Mouse (Mus musculus): ENCODE results near the gene Gm49405. TPM values are rescaled to one million over a fixed set of nuclear protein-coding genes. Genes with fewer than 3 reads are reported as not detected.

Gm49405 gene
- polyA plus RNA-seq, 1 experiment = 3.1 TPM

GRCm38 (mm10) chr19:4054613-4055012 lies 54.2 kb downstream of the Gm49405 start:
- H3K27ac ChIP-seq (ENCODE audit: insufficient read depth, low read length) = no peak overlapping the region
- no peak for TF ChIP-seq POLR2A (IDR thresholded peaks at IDR 0.05; ENCODE audit: extremely low read depth, insufficient read depth, low read length)
- no peak for TF ChIP-seq CTCF (IDR thresholded peaks at IDR 0.05; ENCODE audit: extremely low read depth, insufficient read depth, low read length)

More at GRCm38 (mm10) chr19:4054613-4055012, 54.2 kb downstream of the Gm49405 start:
- H3K4me1 ChIP-seq (ENCODE audit: control insufficient read depth, insufficient read depth, low read length) = no peaks in the 10 kb centered on the region
- H3K4me3 ChIP-seq (ENCODE audit: insufficient read depth, low read length) = no peak overlapping the region

Other genes with a start within 250 kb of the Gm49405 start
- 26.7 and 29.1 TPM in 2 replicates for gene Kmt5b, start 233.2 kb upstream of the Gm49405 start, polyA plus RNA-seq (2012; rRNA removed)
- gene Chka, start 148.9 kb upstream of the Gm49405 start, polyA plus RNA-seq (2012; rRNA removed) = 134 and 135 TPM in 2 replicates
- 34.4 and 38.4 TPM in 2 replicates for gene Tcirg1, start 93.5 kb upstream of the Gm49405 start, polyA plus RNA-seq (2012; rRNA removed)
- 274 and 288 TPM in 2 replicates for gene Ndufs8, start 87.9 kb upstream of the Gm49405 start, polyA plus RNA-seq (2012; rRNA removed)
- gene Aldh3b1, start 70.8 kb upstream of the Gm49405 start, polyA plus RNA-seq (2012; rRNA removed) = 6.9 and 8.1 TPM in 2 replicates
- 33.5 and 36.5 TPM in 2 replicates for gene Unc93b1, start 65.4 kb upstream of the Gm49405 start, polyA plus RNA-seq (2012; rRNA removed)
- not detected in 2 replicates for gene Aldh3b3, start 42.0 kb upstream of the Gm49405 start, polyA plus RNA-seq (2012; rRNA removed)
- gene Aldh3b2, start 28.3 kb upstream of the Gm49405 start, polyA plus RNA-seq (2012; rRNA removed) = 2.1 and 2.4 TPM in 2 replicates
- gene Acy3, start 14.1 kb upstream of the Gm49405 start, polyA plus RNA-seq (2012; rRNA removed) = 4.1 and 4.6 TPM in 2 replicates
- not detected in 2 replicates for gene Tbx10, start 7.9 kb upstream of the Gm49405 start, polyA plus RNA-seq (2012; rRNA removed)
- gene Nudt8, start within 50 bp of the Gm49405 start, polyA plus RNA-seq (2012; rRNA removed) = 4.7 and 7.6 TPM in 2 replicates
- gene Doc2g, start 2.7 kb downstream of the Gm49405 start, polyA plus RNA-seq (2012; rRNA removed) = 9.4 and 11.7 TPM in 2 replicates
- 260 and 262 TPM in 2 replicates for gene Ndufv1, start 12.2 kb downstream of the Gm49405 start, polyA plus RNA-seq (2012; rRNA removed)
- 511 and 557 TPM in 2 replicates for gene Gstp1, start 37.4 kb downstream of the Gm49405 start, polyA plus RNA-seq (2012; rRNA removed)
- gene Gstp2, start 45.4 kb downstream of the Gm49405 start, polyA plus RNA-seq (2012; rRNA removed) = 11.7 and 12.9 TPM in 2 replicates
- not detected in 2 replicates for gene Gstp3, start 58.9 kb downstream of the Gm49405 start, polyA plus RNA-seq (2012; rRNA removed)
- not detected in 2 replicates for gene Cabp2, start 81.0 kb downstream of the Gm49405 start, polyA plus RNA-seq (2012; rRNA removed)
- gene Cdk2ap2, start 96.6 kb downstream of the Gm49405 start, polyA plus RNA-seq (2012; rRNA removed) = 44.3 and 47.3 TPM in 2 replicates
- gene Pitpnm1, start 99.4 kb downstream of the Gm49405 start, polyA plus RNA-seq (2012; rRNA removed) = 293 and 340 TPM in 2 replicates
- 167 and 180 TPM in 2 replicates for gene Aip, start 125.2 kb downstream of the Gm49405 start, polyA plus RNA-seq (2012; rRNA removed)
- 0.04 TPM in 2 replicates for gene Gpr152, start 139.2 kb downstream of the Gm49405 start, polyA plus RNA-seq (2012; rRNA removed)
- gene Cabp4, start 143.4 kb downstream of the Gm49405 start, polyA plus RNA-seq (2012; rRNA removed) = 0.08 and 0.17 TPM in 2 replicates
- gene Coro1b, start 148.0 kb downstream of the Gm49405 start, polyA plus RNA-seq (2012; rRNA removed) = 207 and 236 TPM in 2 replicates
- gene Ptprcap, start 153.0 kb downstream of the Gm49405 start, polyA plus RNA-seq (2012; rRNA removed) = 1.3 and 1.6 TPM in 2 replicates
- gene Rps6kb2, start 162.7 kb downstream of the Gm49405 start, polyA plus RNA-seq (2012; rRNA removed) = 79.5 and 91.7 TPM in 2 replicates
- gene Carns1, start 174.9 kb downstream of the Gm49405 start, polyA plus RNA-seq (2012; rRNA removed) = 13.4 and 21.4 TPM in 2 replicates
- gene Tbc1d10c, start 190.7 kb downstream of the Gm49405 start, polyA plus RNA-seq (2012; rRNA removed) = 2.2 and 2.4 TPM in 2 replicates
- gene Ppp1ca, start 191.4 kb downstream of the Gm49405 start, polyA plus RNA-seq (2012; rRNA removed) = 385 and 421 TPM in 2 replicates
- gene Rad9a, start 201.0 kb downstream of the Gm49405 start, polyA plus RNA-seq (2012; rRNA removed) = 17.3 and 18.4 TPM in 2 replicates
- gene Clcf1, start 213.6 kb downstream of the Gm49405 start, polyA plus RNA-seq (2012; rRNA removed) = 2.4 and 2.8 TPM in 2 replicates
- not detected in 2 replicates for gene AC109138.7, start 213.7 kb downstream of the Gm49405 start, polyA plus RNA-seq (2012; rRNA removed)
- gene Pold4, start 231.3 kb downstream of the Gm49405 start, polyA plus RNA-seq (2012; rRNA removed) = 38.9 and 39.7 TPM in 2 replicates

All from cortical plate, adult 2 months (tissue).